ENCODE assay signal across 27 mouse cellular contexts in genomic region chr8:108072126-108072746, GRCm38 (mm10).
A peak's percentile ranks its signal among the peaks of the same experiment; 100 is the strongest.
DNase-seq lines count a peak whose midpoint lies in the region; ATAC-seq and TF ChIP-seq lines count a peak whose summit lies in the region.
"Had no signal": no experiment of that assay in that cellular context is flagged by ENCODE, and none has a peak within 500 bp of the region (broad histone marks: within the 10 kb centered on the region; RNA-seq: fewer than 3 reads in every experiment).

No protein-coding gene starts in this region.

- 40% methylated on average over 2 of the region's 2 CpGs for WGBS in kidney, postnatal 0 days
- WGBS in embryonic facial prominence, embryonic 11.5 days, result 62% methylated on average over 2 of the region's 2 CpGs

- H3K4me1 ChIP-seq in kidney, postnatal 0 days (replicated peaks; ENCODE audit: insufficient read depth, low read length), result no peaks in the 10 kb centered on the region
- peaks cover 2% of the 10 kb centered on the region; the same call in 1 of the 2 replicates for H3K4me1 ChIP-seq in embryonic facial prominence, embryonic 11.5 days (ENCODE audit: control insufficient read depth, insufficient read depth, low read length)
- H3K4me1 ChIP-seq: forebrain, embryonic 13.5 days; heart, embryonic 12.5 days; heart, embryonic 15.5 days; intestine, embryonic 15.5 days had no signal

- H3K36me3 ChIP-seq in kidney, postnatal 0 days (ENCODE audit: insufficient read depth, low read length), result no peaks in the 10 kb centered on the region
- H3K36me3 ChIP-seq in embryonic facial prominence, embryonic 11.5 days (replicated peaks; ENCODE audit: control insufficient read depth, insufficient read depth, low read depth, low read length), result no peaks in the 10 kb centered on the region
- H3K36me3 ChIP-seq: forebrain, embryonic 10.5 days; heart, embryonic 12.5 days; heart, embryonic 15.5 days; hindbrain, embryonic 10.5 days; hindbrain, embryonic 13.5 days; intestine, embryonic 15.5 days had no signal

- peak; percentile 32 for DNase-seq in kidney, postnatal 0 days (ENCODE audit: low spot score)
- no peak for DNase-seq in kidney, adult 8-10 months
- peak; percentile 35 for DNase-seq in embryonic facial prominence, embryonic 11.5 days (ENCODE audit: low spot score)
- DNase-seq in mesoderm, embryonic 11.5 days (ENCODE audit: low read depth, low spot score), result peak; percentile 11
- DNase-seq in heart, adult 8-10 months (ENCODE audit: low spot score), result no peak
- DNase-seq in ovary, postnatal 10 days (ENCODE audit: low spot score), result no peak
- no peak for DNase-seq in layer of hippocampus, postnatal 10 days (ENCODE audit: low spot score in 2 of 2)
- no peak for DNase-seq in right cerebral cortex, postnatal 14 days
- DNase-seq: adrenal gland, adult 8-10 months; adrenal gland, postnatal 25 days; cerebellum, adult 11-12 months; cerebellum, adult 9-10 months; cerebellum, postnatal 14 days; gastrocnemius, postnatal 10 days; heart, adult 11 months; heart, postnatal 36 days had no signal

- no peaks in the 10 kb centered on the region for H3K9me3 ChIP-seq in kidney, postnatal 0 days (replicated peaks; ENCODE audit: low read length)
- no peaks in the 10 kb centered on the region for H3K9me3 ChIP-seq in embryonic facial prominence, embryonic 11.5 days (replicated peaks; ENCODE audit: control insufficient read depth, low read length)
- H3K9me3 ChIP-seq: forebrain, embryonic 10.5 days; forebrain, embryonic 13.5 days; heart, embryonic 12.5 days; heart, embryonic 15.5 days; hindbrain, embryonic 10.5 days; hindbrain, embryonic 13.5 days; intestine, embryonic 15.5 days had no signal

- no peak for ATAC-seq in kidney, postnatal 0 days (replicated peaks; ENCODE audit: low FRiP score, low read depth)
- no peak for ATAC-seq in embryonic facial prominence, embryonic 11.5 days (replicated peaks; ENCODE audit: insufficient number of reproducible peaks, low FRiP score, low TSS enrichment, low read depth)
- ATAC-seq: activated CD4-positive, CD25-positive, alpha-beta regulatory T cell, adult 4 months; forebrain, embryonic 13.5 days; forebrain, embryonic 16.5 days; hindbrain, embryonic 16.5 days; intestine, embryonic 15.5 days had no signal

- no peak overlapping the region for H3K4me3 ChIP-seq in kidney, postnatal 0 days (replicated peaks; ENCODE audit: low read depth, low read length)
- no peak overlapping the region for H3K4me3 ChIP-seq in embryonic facial prominence, embryonic 11.5 days (ENCODE audit: low read depth, low read length)
- H3K4me3 ChIP-seq: erythroblast, embryonic 14.5 days; forebrain, embryonic 10.5 days; forebrain, embryonic 13.5 days; heart, embryonic 12.5 days; heart, embryonic 15.5 days; hindbrain, embryonic 10.5 days; hindbrain, embryonic 13.5 days; intestine, embryonic 15.5 days had no signal

- TF ChIP-seq CTCF in kidney, postnatal 0 days (IDR thresholded peaks at IDR 0.05; ENCODE audit: low read depth), result no peak

- H3K9ac ChIP-seq in kidney, postnatal 0 days (ENCODE audit: low read depth, low read length), result no peak overlapping the region
- no peak overlapping the region for H3K9ac ChIP-seq in embryonic facial prominence, embryonic 11.5 days (replicated peaks; ENCODE audit: low read length)
- H3K9ac ChIP-seq: forebrain, embryonic 13.5 days; heart, embryonic 12.5 days; heart, embryonic 15.5 days; hindbrain, embryonic 13.5 days; intestine, embryonic 15.5 days had no signal

- H3K4me2 ChIP-seq in kidney, postnatal 0 days (ENCODE audit: low read length), result no peak overlapping the region
- H3K4me2 ChIP-seq in embryonic facial prominence, embryonic 11.5 days (ENCODE audit: low read depth, low read length), result no peak overlapping the region
- H3K4me2 ChIP-seq: forebrain, embryonic 13.5 days; heart, embryonic 12.5 days; heart, embryonic 15.5 days; hindbrain, embryonic 13.5 days; intestine, embryonic 15.5 days had no signal

- no peaks in the 10 kb centered on the region for H3K27me3 ChIP-seq in kidney, postnatal 0 days (ENCODE audit: insufficient read depth, low read length)
- no peaks in the 10 kb centered on the region for H3K27me3 ChIP-seq in embryonic facial prominence, embryonic 11.5 days (ENCODE audit: control insufficient read depth, insufficient read depth, low read length)
- H3K27me3 ChIP-seq: forebrain, embryonic 13.5 days; heart, embryonic 12.5 days; heart, embryonic 15.5 days; hindbrain, embryonic 13.5 days; intestine, embryonic 15.5 days had no signal

- H3K27ac ChIP-seq in kidney, postnatal 0 days, result no peak overlapping the region
- H3K27ac ChIP-seq in embryonic facial prominence, embryonic 11.5 days (replicated peaks; ENCODE audit: low read depth, low read length), result no peak overlapping the region
- H3K27ac ChIP-seq: forebrain, embryonic 10.5 days; forebrain, embryonic 13.5 days; heart, embryonic 15.5 days; hindbrain, embryonic 10.5 days; hindbrain, embryonic 13.5 days; intestine, embryonic 15.5 days had no signal

Comparison
In these comparisons a context has a peak if more than half of its experiments do, and no peak if none do; other contexts are left out.
1. DNase-seq: peak in kidney, postnatal 0 days (single experiment), embryonic facial prominence, embryonic 11.5 days (single experiment) and mesoderm, embryonic 11.5 days (single experiment); none in kidney, adult 8-10 months (0 of 2), heart, adult 8-10 months (single experiment), ovary, postnatal 10 days (single experiment), layer of hippocampus, postnatal 10 days (0 of 2) and right cerebral cortex, postnatal 14 days (single experiment).